Comparison of ENCODE assay signal across 9 mouse cellular contexts in the genomic region with DNA sequence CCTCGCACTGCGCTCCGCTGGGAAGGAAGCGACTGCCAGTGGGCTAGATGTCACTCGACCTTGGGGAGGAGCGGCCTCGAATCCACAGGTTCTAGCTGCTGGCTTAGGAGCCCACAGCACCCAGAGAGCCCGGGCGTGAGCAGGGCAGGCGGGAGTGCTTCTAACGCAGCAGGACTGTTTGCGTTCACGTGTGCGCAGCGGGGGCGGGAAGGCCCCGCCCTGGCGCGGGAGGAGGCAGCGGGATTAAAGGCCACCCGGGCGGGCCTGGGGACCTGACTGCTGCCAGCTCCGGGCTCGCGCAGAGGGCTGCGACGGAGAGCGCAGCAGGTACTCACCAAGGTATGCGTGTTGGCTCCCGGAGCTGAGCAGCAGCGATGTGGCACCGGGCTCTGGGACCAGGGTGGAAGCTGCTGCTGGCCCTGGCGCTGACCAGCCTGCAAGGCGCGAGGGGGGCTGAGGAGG. TPM values are rescaled to one million over a fixed set of nuclear protein-coding genes. Genes with fewer than 3 reads are reported as not detected.
A peak's percentile ranks its signal among the peaks of the same experiment; 100 is the strongest.
DNase-seq lines count a peak whose midpoint lies in the region; ATAC-seq and TF ChIP-seq lines count a peak whose summit lies in the region.
"Had no signal": no experiment of that assay in that cellular context is flagged by ENCODE, and none has a peak within 500 bp of the region (broad histone marks: within the 10 kb centered on the region; RNA-seq: fewer than 3 reads in every experiment).

TSS of gene Slc9a3 (plus strand) at position 317 of the 462 bp plus-strand sequence.

- no peak for TF ChIP-seq CTCF in gastrocnemius, adult 2 months (IDR thresholded peaks at IDR 0.05)
- no peak for TF ChIP-seq CTCF in kidney, adult 2 months (conservative IDR thresholded peaks at IDR 0.05; ENCODE audit: insufficient read depth, insufficient read length, low read depth, low read length)
- TF ChIP-seq CTCF in cerebellum, adult 2 months (IDR thresholded peaks at IDR 0.05; ENCODE audit: borderline replicate concordance, insufficient read depth, low read depth, low read length): no peak

- H3K9ac ChIP-seq in forebrain, embryonic 16.5 days (replicated peaks; ENCODE audit: low read depth, low read length): peak within 1 kb of the TSS; percentile 45; the same call in 1 of the 2 replicates

- intact Hi-C loops in gastrocnemius, adult 2 months (cut with DNase I): no loop called here
- intact Hi-C loops in gastrocnemius, postnatal 36 days (cut with DNase I): no loop called here

- H3K27me3 ChIP-seq in forebrain, embryonic 16.5 days (replicated peaks; ENCODE audit: control insufficient read depth, insufficient read depth, low read length): peaks cover 34% of the 10 kb centered on the region
- no peaks in the 10 kb centered on the region for H3K27me3 ChIP-seq in kidney, adult 2 months (replicated peaks; ENCODE audit: control insufficient read depth, insufficient read depth, low read length)
- H3K27me3 ChIP-seq in cerebellum, adult 2 months (ENCODE audit: control insufficient read depth, insufficient read depth, low read length): peaks cover 2% of the 10 kb centered on the region; the same call in 1 of the 2 replicates

- WGBS in forebrain, embryonic 16.5 days: under 1% methylated on average over 35 of the region's 35 CpGs
- 2% methylated on average over 35 of the region's 35 CpGs for WGBS in kidney, adult 2 months
- 2% methylated on average over 35 of the region's 35 CpGs for WGBS in cerebellum, adult 2 months

- H3K9me3 ChIP-seq in forebrain, embryonic 16.5 days (ENCODE audit: control insufficient read depth, low read length): no peaks in the 10 kb centered on the region

- H3K4me1 ChIP-seq in forebrain, embryonic 16.5 days (replicated peaks; ENCODE audit: control insufficient read depth, insufficient read depth, low read length): peaks cover 7% of the 10 kb centered on the region; the same call in 1 of the 2 replicates
- peaks cover 4% of the 10 kb centered on the region; the same call in 1 of the 2 replicates for H3K4me1 ChIP-seq in kidney, adult 2 months (ENCODE audit: control insufficient read depth, insufficient read depth, low read length)
- H3K4me1 ChIP-seq in cerebellum, adult 2 months (ENCODE audit: control insufficient read depth, insufficient read depth, low read length): no peaks in the 10 kb centered on the region

- no peak for DNase-seq in gastrocnemius, adult 2 months
- DNase-seq in gastrocnemius, postnatal 36 days: no peak
- DNase-seq in adrenal gland, adult (ENCODE audit: inconsistent age in 2 of 2, low spot score in 1 of 2): peak; percentile 55 to 77
- DNase-seq in kidney, adult 2 months: peak; percentile 87
- peak; percentile 17 for DNase-seq in mesoderm, embryonic 11.5 days (ENCODE audit: low read depth, low spot score)
- no peak for DNase-seq in cerebellum, adult 2 months

- peak; percentile 78 for TF ChIP-seq POLR2A in kidney, adult 2 months (IDR thresholded peaks at IDR 0.05; ENCODE audit: low read depth, low read length)
- TF ChIP-seq POLR2A in cerebellum, adult 2 months (IDR thresholded peaks at IDR 0.05; ENCODE audit: borderline replicate concordance, insufficient read depth, low read length): no peak

- H3K4me3 ChIP-seq in gastrocnemius, adult 2 months: peak within 1 kb of the TSS; percentile 64
- H3K4me3 ChIP-seq in forebrain, embryonic 16.5 days (replicated peaks; ENCODE audit: low read length): peak within 1 kb of the TSS; percentile 38
- H3K4me3 ChIP-seq in kidney, adult 2 months (ENCODE audit: insufficient read depth, low read depth, low read length): peak within 1 kb of the TSS; percentile 82
- H3K4me3 ChIP-seq in cerebellum, adult 2 months (replicated peaks; ENCODE audit: insufficient read depth, low read depth, low read length): no peak within 1 kb of the TSS
- H3K4me3 ChIP-seq: erythroblast, embryonic 14.5 days had no signal

- no peak for ATAC-seq in forebrain, embryonic 16.5 days
- no peak for ATAC-seq in erythroid progenitor cell, adult 5-6 weeks (replicated peaks; ENCODE audit: low FRiP score, poor library complexity, severe bottlenecking)

- no peaks in the 10 kb centered on the region for H3K36me3 ChIP-seq in forebrain, embryonic 16.5 days (ENCODE audit: control insufficient read depth, insufficient read depth)
- no peaks in the 10 kb centered on the region; the same call in 1 of the 2 replicates for H3K36me3 ChIP-seq in kidney, adult 2 months (ENCODE audit: control insufficient read depth, insufficient read depth, low read length)

- H3K27ac ChIP-seq in gastrocnemius, adult 2 months: no peak within 1 kb of the TSS
- H3K27ac ChIP-seq in forebrain, embryonic 16.5 days (ENCODE audit: low read length): no peak within 1 kb of the TSS
- peak within 1 kb of the TSS; percentile 97 for H3K27ac ChIP-seq in kidney, adult 2 months (ENCODE audit: insufficient read depth, low read depth, low read length)
- H3K27ac ChIP-seq in cerebellum, adult 2 months (ENCODE audit: insufficient read depth, low read length): no peak within 1 kb of the TSS

- H3K4me2 ChIP-seq in forebrain, embryonic 16.5 days (ENCODE audit: low read length): peak within 1 kb of the TSS; percentile 54

RNA-seq across cellular contexts. Expression of gene Slc9a3, which starts in this region (rescaled TPM):
- total RNA-seq in gastrocnemius, adult 2 months (2021): under 1 TPM; 0.08 to 0.14 TPM
- total RNA-seq in gastrocnemius, postnatal 36 days (2021): under 1 TPM; 0.54 to 0.56 TPM
- polyA plus RNA-seq in forebrain, embryonic 16.5 days (2015; fragmentation: Nextera tagmentation; extraction: Ambion mirVana): 0.08 TPM in 1 of 2 replicates, not detected in the other
- 76.3 and 90.9 TPM in 2 replicates for polyA plus RNA-seq in kidney, adult 2 months (2012; rRNA removed)
- total RNA-seq in erythroid progenitor cell, adult 5-6 weeks (2015; ENCODE audit: low replicate concordance): not detected in 2 replicates
- total RNA-seq in erythroid progenitor cell, adult 5-6 weeks (2017; ENCODE audit: low replicate concordance): not detected in 2 replicates
- 7.4 and 10.9 TPM in 2 replicates for polyA plus RNA-seq in cerebellum, adult 2 months (2012; rRNA removed)
- polyA plus RNA-seq: erythroblast, embryonic 14.5 days had no signal

Comparison
In these comparisons a context has a peak if more than half of its experiments do, and no peak if none do; other contexts are left out.
1. DNase-seq: peak in adrenal gland, adult (2 of 2), kidney, adult 2 months (single experiment) and mesoderm, embryonic 11.5 days (single experiment); none in gastrocnemius, adult 2 months (single experiment), gastrocnemius, postnatal 36 days (0 of 2) and cerebellum, adult 2 months (0 of 2).